Mouse (Mus musculus) heart, postnatal 0 days (tissue): ENCODE results near the gene Xirp1.

Experiments
- CTCF ChIP-seq: IDR thresholded peaks from 2 replicates; pipeline ENCODE4 v1.5.1; 2016; ENCODE audit warnings: antibody characterized with exemption, control low read depth, low read depth
- EP300 ChIP-seq: IDR thresholded peaks from 2 replicates; pipeline ENCODE4 v1.6.1; 2016; ENCODE audit warnings: antibody characterized with exemption, low read depth

DNA sequence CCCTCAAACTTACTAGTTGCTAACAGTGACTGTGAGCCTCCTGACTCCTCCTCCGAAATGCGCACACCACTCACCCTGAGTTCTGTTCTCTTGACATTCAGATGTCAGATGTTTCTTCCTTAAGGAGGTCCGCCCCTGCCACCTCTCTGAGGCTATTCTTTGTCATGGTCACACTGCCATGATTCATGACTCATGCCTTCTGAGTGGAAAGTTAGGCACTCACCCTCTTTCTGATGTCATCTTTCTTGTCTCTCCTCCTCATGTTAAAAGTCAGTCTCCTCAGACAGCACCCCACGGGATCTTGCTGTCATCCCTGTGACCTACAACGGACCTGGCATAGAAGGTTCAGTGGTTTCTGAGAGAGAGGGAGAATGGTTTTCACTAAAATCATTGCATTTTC is 10.6 kb downstream of the Xirp1 start:
- TF ChIP-seq CTCF, result no peak
- TF ChIP-seq EP300, result no peak
